Mouse (Mus musculus) forebrain, postnatal 0 days (tissue): Measurements from ENCODE around the gene Dcaf10. TPM values are rescaled to one million over a fixed set of nuclear protein-coding genes. Genes with fewer than 3 reads are reported as not detected.
A peak's percentile ranks its signal among the peaks of the same experiment; 100 is the strongest.

Source experiments
- ATAC-seq: fragments of 200-750 bp; cut with Nextera tagmentation; 2 replicates; pipeline ENCODE4 v1.8.0; 2017; ENCODE audit warnings: mild to moderate bottlenecking, moderate library complexity
- DNase-seq: peaks from one replicate; pipeline ENCODE4 v3.0.0-alpha.2; 2015
- H3K27ac ChIP-seq: fragments of 300-500 bp; sonication (generic); 2 replicates; pipeline ENCODE4 v1.5.1; 2014; ENCODE audit warnings: low read depth, mild to moderate bottlenecking, antibody characterized with exemption, low read length, moderate library complexity, mixed read lengths
- H3K27me3 ChIP-seq: fragments of 300-500 bp; sonication (generic); 2 replicates; pipeline ENCODE4 v1.6.1; 2014; ENCODE audit warnings: mild to moderate bottlenecking, low read length, mixed read lengths; ENCODE audit not compliant: insufficient read depth
- H3K36me3 ChIP-seq: fragments of 300-500 bp; sonication (generic); 2 replicates; pipeline ENCODE4 v1.6.1; 2014; ENCODE audit warnings: mild to moderate bottlenecking, moderate library complexity; ENCODE audit not compliant: insufficient read depth
- H3K4me1 ChIP-seq: fragments of 300-500 bp; sonication (generic); 2 replicates; pipeline ENCODE4 v1.6.1; 2014; ENCODE audit warnings: antibody characterized with exemption; ENCODE audit not compliant: insufficient read depth
- H3K4me2 ChIP-seq: fragments of 300-500 bp; sonication (generic); 2 replicates; pipeline ENCODE4 v1.6.1; 2014; ENCODE audit warnings: low read depth, mild to moderate bottlenecking, moderate library complexity
- H3K4me3 ChIP-seq: fragments of 300-500 bp; sonication (generic); 2 replicates; pipeline ENCODE4 v1.5.1; 2014; ENCODE audit warnings: low read depth, low read length, mixed read lengths
- H3K9ac ChIP-seq: fragments of 300-500 bp; sonication (generic); 2 replicates; pipeline ENCODE4 v1.6.1; 2014; ENCODE audit warnings: mild to moderate bottlenecking
- H3K9me3 ChIP-seq: fragments of 300-500 bp; sonication (generic); 2 replicates; pipeline ENCODE4 v1.6.1; 2016; ENCODE audit warnings: low read length
- CTCF ChIP-seq: sonication (generic); IDR thresholded peaks from 2 replicates; pipeline ENCODE4 v1.5.1; 2016; ENCODE audit warnings: antibody characterized with exemption, control low read depth, low read depth
- WGBS: fragments of 180-500 bp; shearing (Covaris S2); extraction: QIAGEN DNeasy Blood & Tissue Kit; methylation state at CpG from one replicate; pipeline ENCODE4 v1.1.7; 2014; 5-methylcytosine and 5-hydroxymethylcytosine counted together
- polyA plus RNA-seq: library from polyadenylated mRNA; unstranded; fragments of >200 nt; fragmentation: Nextera tagmentation; extraction: Ambion mirVana; gene quantifications from 2 replicates; pipeline ENCODE4 v1.2.1, GENCODE M21; 2015
- total RNA-seq: library from RNA; depleted of rRNA; stranded (reverse); fragments of >200 nt; gene quantifications from 2 replicates; pipeline ENCODE4 v1.2.3, GENCODE M21; 2014

Gene Dcaf10
- total and polyA plus RNA-seq, 2 experiments from 2014 or later = 9.6 to 22.6 TPM

GRCm38 (mm10) chr4:45408427-45409132 lies 66.7 kb downstream of the Dcaf10 start, which contains the start of gene Slc25a51:
TSS of gene Slc25a51 (minus strand) at chr4:45408766.
- Histone ChIP-seq H3K4me1 (0 out of 2 replicates have a peak, but pooled peaks cover 14% of the 10 kb centered on the region), H3K4me2 (peak within 1 kb of the TSS; percentile 68), H3K9me3 (no peaks in the 10 kb centered on the region), H3K4me3 (peak within 1 kb of the TSS; percentile 98), H3K27me3 (no peaks in the 10 kb centered on the region), H3K36me3 (peaks cover 9% of the 10 kb centered on the region), H3K9ac (peak within 1 kb of the TSS; percentile 99), H3K27ac (peak within 1 kb of the TSS; percentile 95)
- DNase-seq (peak; percentile 95), ATAC-seq (peak; percentile 95)
- no peak for TF ChIP-seq CTCF
- WGBS = under 1% methylated on average over 60 of the region's 67 CpGs

DNA sequence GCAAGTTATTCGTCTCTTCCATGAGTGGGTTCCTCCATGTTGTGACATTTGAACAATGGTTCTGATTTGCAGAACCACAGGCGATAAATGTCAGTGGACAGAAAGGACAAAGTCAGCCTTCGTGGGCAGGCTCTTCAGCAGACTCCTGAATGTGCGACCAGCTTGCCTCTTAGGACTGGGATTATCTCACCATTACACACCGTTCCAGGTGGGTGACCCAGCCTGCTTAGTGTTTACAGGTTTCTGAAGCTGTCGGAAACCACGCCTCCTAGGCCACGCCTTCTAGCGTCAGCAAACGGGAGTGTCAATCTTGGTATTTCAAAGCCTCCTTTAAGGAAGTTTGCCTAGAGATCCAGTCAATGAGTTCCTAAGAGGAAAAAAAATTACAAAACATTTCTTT lies 67.4 kb downstream of the Dcaf10 start:
- Histone ChIP-seq H3K9me3 (no peaks in the 10 kb centered on the region), H3K27ac (peak overlapping the region; percentile 95), H3K9ac (peak overlapping the region; percentile 99), H3K36me3 (0 out of 2 replicates have a peak, but pooled peaks cover 2% of the 10 kb centered on the region), H3K4me1 (0 out of 2 replicates have a peak, but pooled peaks cover 14% of the 10 kb centered on the region), H3K27me3 (no peaks in the 10 kb centered on the region), H3K4me2 (peak overlapping the region; percentile 68), H3K4me3 (peak overlapping the region; percentile 98)
- 2% methylated on average over 10 of the region's 10 CpGs for WGBS
- peak; percentile 16; the same call in 1 of the 2 replicates for TF ChIP-seq CTCF
- ATAC-seq = peak; percentile 17; the same call in 1 of the 2 replicates
- peak; percentile 74 for DNase-seq

GRCm38 (mm10) chr4:45411181-45411790 lies 69.4 kb downstream of the Dcaf10 start:
- 0 out of 2 replicates have a peak, but pooled peaks cover 13% of the 10 kb centered on the region for H3K4me1 ChIP-seq
- ATAC-seq (no peak), DNase-seq (no peak)
- no peak for TF ChIP-seq CTCF
- H3K9ac ChIP-seq = no peak overlapping the region
- no peaks in the 10 kb centered on the region for H3K9me3 ChIP-seq
- 90% methylated on average over 8 of the region's 8 CpGs for WGBS
- no peak overlapping the region for H3K4me3 ChIP-seq
- H3K4me2 ChIP-seq = no peak overlapping the region
- no peaks in the 10 kb centered on the region for H3K36me3 ChIP-seq
- H3K27ac ChIP-seq = no peak overlapping the region
- no peaks in the 10 kb centered on the region for H3K27me3 ChIP-seq

DNA sequence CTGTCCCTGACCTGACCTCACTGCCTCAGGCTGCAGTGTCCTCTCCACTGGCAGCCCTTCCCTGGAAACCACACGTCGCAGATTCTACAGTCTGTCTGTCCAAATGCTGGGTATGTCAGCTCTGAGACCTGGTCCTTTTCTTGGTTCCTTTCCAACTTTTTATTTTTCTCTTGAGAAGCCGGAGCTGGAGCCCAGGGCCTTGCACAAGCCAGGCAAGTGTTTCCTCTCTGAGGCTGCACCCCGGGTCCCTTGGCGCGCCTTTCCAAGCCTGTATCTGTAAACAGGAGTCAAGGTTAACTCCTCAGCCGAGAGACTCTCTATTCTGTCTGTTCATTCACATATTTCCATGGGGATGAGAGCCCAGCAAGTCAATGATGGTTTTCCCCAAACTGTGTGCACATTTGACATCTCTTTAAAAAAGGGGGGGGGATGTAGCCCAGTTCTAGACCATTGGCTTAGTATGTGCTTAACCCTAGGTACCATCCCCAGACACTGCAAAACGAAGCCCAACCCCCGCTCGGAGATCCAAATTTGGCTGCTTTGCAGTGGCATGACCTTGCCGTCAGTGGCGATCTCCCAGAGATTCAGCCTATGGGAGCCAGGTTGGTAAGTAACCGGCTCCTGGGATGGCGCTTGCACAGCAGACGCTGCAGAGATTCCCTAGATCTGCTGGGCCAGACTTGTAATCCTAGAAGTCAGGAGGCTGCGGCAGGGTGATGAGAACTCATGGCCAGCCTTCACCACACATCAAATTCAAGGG lies 70.7 kb downstream of the Dcaf10 start:
- TF ChIP-seq CTCF = no peak
- Histone ChIP-seq H3K4me1 (0 out of 2 replicates have a peak, but pooled peaks cover under 1% of the 10 kb centered on the region), H3K36me3 (no peaks in the 10 kb centered on the region), H3K9ac (no peak overlapping the region), H3K4me2 (no peak overlapping the region), H3K9me3 (no peaks in the 10 kb centered on the region), H3K27me3 (no peaks in the 10 kb centered on the region), H3K4me3 (no peak overlapping the region), H3K27ac (no peak overlapping the region)
- WGBS = 76% methylated on average over 16 of the region's 16 CpGs
- DNase-seq = no peak
- no peak for ATAC-seq

GRCm38 (mm10) chr4:45413674-45414338 lies 71.9 kb downstream of the Dcaf10 start:
- no peaks in the 10 kb centered on the region for H3K9me3 ChIP-seq
- no peaks in the 10 kb centered on the region for H3K36me3 ChIP-seq
- H3K27me3 ChIP-seq = no peaks in the 10 kb centered on the region
- H3K4me1 ChIP-seq = no peaks in the 10 kb centered on the region; the same call in 1 of the 2 replicates
- H3K4me3 ChIP-seq = no peak overlapping the region
- TF ChIP-seq CTCF = no peak
- no peak overlapping the region for H3K27ac ChIP-seq
- DNase-seq = no peak
- no peak for ATAC-seq
- no peak overlapping the region for H3K9ac ChIP-seq
- WGBS = 88% methylated on average over 9 of the region's 9 CpGs
- H3K4me2 ChIP-seq = no peak overlapping the region

DNA sequence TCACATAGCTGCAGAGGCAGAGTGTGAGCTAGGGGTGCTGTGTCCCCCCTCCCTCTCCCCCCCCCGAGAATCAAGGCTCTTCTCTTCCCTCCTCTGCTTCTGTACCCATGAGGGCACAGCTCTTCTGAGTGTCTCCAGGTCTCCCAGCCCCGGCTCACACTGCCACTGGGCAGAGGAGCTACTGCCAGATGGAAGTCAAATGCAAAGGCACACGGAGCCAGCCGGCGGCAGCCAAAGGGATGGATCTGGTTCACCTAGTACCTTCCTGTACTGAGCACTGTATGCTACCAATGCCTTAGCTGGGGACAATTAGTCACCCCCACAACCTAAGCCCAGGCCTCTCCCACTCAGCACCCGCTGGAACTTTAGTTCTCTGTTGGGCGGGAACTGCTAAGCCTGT lies 74.4 kb downstream of the Dcaf10 start:
- no peaks in the 10 kb centered on the region for H3K27me3 ChIP-seq
- DNase-seq (no peak), ATAC-seq (no peak)
- H3K4me2 ChIP-seq = no peak overlapping the region
- no peak overlapping the region for H3K27ac ChIP-seq
- H3K4me3 ChIP-seq = no peak overlapping the region
- no peaks in the 10 kb centered on the region for H3K9me3 ChIP-seq
- 71% methylated on average over 7 of the region's 7 CpGs for WGBS
- H3K36me3 ChIP-seq = no peaks in the 10 kb centered on the region
- no peak for TF ChIP-seq CTCF
- no peak overlapping the region for H3K9ac ChIP-seq
- H3K4me1 ChIP-seq = no peaks in the 10 kb centered on the region; the same call in 1 of the 2 replicates
